13 mouse cellular contexts compared by ENCODE assay signal in genomic region chr13:43603042-43603441, GRCm38 (mm10). TPM values are rescaled to one million over a fixed set of nuclear protein-coding genes. Genes with fewer than 3 reads are reported as not detected.
A peak's percentile ranks its signal among the peaks of the same experiment; 100 is the strongest.
DNase-seq lines count a peak whose midpoint lies in the region; ATAC-seq lines count a peak whose summit lies in the region.
"Had no signal": no experiment of that assay in that cellular context is flagged by ENCODE, and none has a peak within 500 bp of the region (broad histone marks: within the 10 kb centered on the region; RNA-seq: fewer than 3 reads in every experiment).

No protein-coding gene starts in this region.

- ATAC-seq in cerebellum, adult (ENCODE audit: insufficient number of reproducible peaks, low FRiP score, low TSS enrichment) = no peak
- ATAC-seq: midbrain, embryonic 13.5 days had no signal

- DNase-seq in cerebellum, postnatal 10 days = peak; percentile 71 to 72
- peak; percentile 35 for DNase-seq in heart, postnatal 4 days
- DNase-seq in heart, adult 11 months = no peak
- peak; percentile 64 for DNase-seq in left cerebral cortex, postnatal 4 days
- DNase-seq in left cerebral cortex, adult 9 months (ENCODE audit: low spot score in 2 of 2) = no peak
- DNase-seq in brain, adult 2 months (ENCODE audit: low read depth, low spot score) = peak; percentile 32
- no peak for DNase-seq in adrenal gland, adult 8-10 months
- DNase-seq: lung, adult 18-20 months; right cerebral cortex, postnatal 25 days; thymus, postnatal 25 days had no signal

- intact Hi-C loops in left cerebral cortex, postnatal 4 days (cut with DNase I) = no loop called here

RNA-seq across cellular contexts. Expression of gene Rnf182, which starts 12.5 kb away (rescaled TPM):
- under 1 TPM; 0.36 to 0.50 TPM for total RNA-seq in heart, postnatal 4 days (2021)
- 10 to 100 TPM; 20.1 to 20.8 TPM for total RNA-seq in left cerebral cortex, postnatal 4 days (2021)
- 1 to 10 TPM in 2 of 4 experiments, under 1 TPM in 2; 0.23 to 1.3 (median 0.79) TPM for total RNA-seq in adrenal gland, adult 8-10 months (2022)
- total RNA-seq: neutrophil, adult 5-6 weeks had no signal

RNA-seq across cellular contexts. Expression of gene Mcur1, which starts 43.1 kb away (rescaled TPM):
- 10 to 100 TPM; 34.6 to 36.9 TPM for total RNA-seq in heart, postnatal 4 days (2021)
- 1 to 10 TPM; 7.0 to 7.9 TPM for total RNA-seq in left cerebral cortex, postnatal 4 days (2021)
- total RNA-seq in adrenal gland, adult 8-10 months (2022) = 10 to 100 TPM; 28.4 to 44.0 (median 34.8) TPM

Comparison
In these comparisons a context has a peak if more than half of its experiments do, and no peak if none do; other contexts are left out.
1. DNase-seq: peak in cerebellum, postnatal 10 days (2 of 2), heart, postnatal 4 days (single experiment), left cerebral cortex, postnatal 4 days (single experiment) and brain, adult 2 months (single experiment); none in heart, adult 11 months (single experiment), left cerebral cortex, adult 9 months (0 of 2) and adrenal gland, adult 8-10 months (single experiment).
2. RNA of gene Rnf182, which starts 12.5 kb away (total RNA-seq): 20.1 to 20.8 TPM in left cerebral cortex, postnatal 4 days; 0.23 to 1.3 TPM in adrenal gland, adult 8-10 months and 0.36 to 0.50 TPM in heart, postnatal 4 days; every median in the first group is over 4 times any median in the second.